Mouse (Mus musculus): Measurements from ENCODE around the gene Gpx2. TPM values are rescaled to one million over a fixed set of nuclear protein-coding genes. Genes with fewer than 3 reads are reported as not detected.

Gene Gpx2
- polyA plus RNA-seq, 1 experiment from 2014 or later = not detected

GRCm38 (mm10) chr12:76777845-76778244 lies 17.5 kb downstream of the Gpx2 start:
- DNase-seq (no peak), ATAC-seq (ENCODE audit: low read depth) (no peak)
- H3K27me3 ChIP-seq = no peaks in the 10 kb centered on the region

GRCm38 (mm10) chr12:76776898-76777297 lies 18.5 kb downstream of the Gpx2 start:
- Histone ChIP-seq H3K4me3 (replicated peaks) (no peak overlapping the region), H3K9ac (no peak overlapping the region), H3K9me3 (replicated peaks) (no peaks in the 10 kb centered on the region), H3K27ac (no peak overlapping the region), H3K4me1 (replicated peaks) (no peaks in the 10 kb centered on the region), H3K4me2 (no peak overlapping the region), H3K27me3 (no peaks in the 10 kb centered on the region), H3K36me3 (peaks cover 8% of the 10 kb centered on the region)
- ATAC-seq (ENCODE audit: low read depth) = no peak
- DNase-seq = no peak
- 49% methylated on average over 5 of the region's 5 CpGs for WGBS (ENCODE audit: insufficient replicate concordance)

More at GRCm38 (mm10) chr12:76777845-76778244, 17.5 kb downstream of the Gpx2 start:
- Histone ChIP-seq H3K4me3 (replicated peaks) (no peak overlapping the region), H3K4me1 (replicated peaks) (no peaks in the 10 kb centered on the region), H3K9me3 (replicated peaks) (no peaks in the 10 kb centered on the region), H3K9ac (no peak overlapping the region), H3K36me3 (peaks cover 8% of the 10 kb centered on the region), H3K4me2 (no peak overlapping the region), H3K27ac (no peak overlapping the region)

GRCm38 (mm10) chr12:76775132-76775531 lies 20.2 kb downstream of the Gpx2 start:
- 82% methylated on average over 4 of the region's 4 CpGs for WGBS (ENCODE audit: insufficient replicate concordance)
- Histone ChIP-seq H3K36me3 (peaks cover 8% of the 10 kb centered on the region), H3K4me3 (replicated peaks) (no peak overlapping the region), H3K9ac (no peak overlapping the region), H3K27me3 (no peaks in the 10 kb centered on the region), H3K4me2 (no peak overlapping the region), H3K9me3 (replicated peaks) (no peaks in the 10 kb centered on the region), H3K27ac (no peak overlapping the region), H3K4me1 (replicated peaks) (no peaks in the 10 kb centered on the region)
- ATAC-seq (ENCODE audit: low read depth) (no peak), DNase-seq (no peak)

- Histone ChIP-seq H3K4me1 (replicated peaks) (no peaks in the 10 kb centered on the region), H3K4me2 (no peak overlapping the region), H3K27me3 (no peaks in the 10 kb centered on the region), H3K27ac (no peak overlapping the region), H3K4me3 (replicated peaks) (no peak overlapping the region), H3K9me3 (replicated peaks) (no peaks in the 10 kb centered on the region), H3K36me3 (peaks cover 8% of the 10 kb centered on the region), H3K9ac (no peak overlapping the region)
- DNase-seq (no peak), ATAC-seq (ENCODE audit: low read depth) (no peak)
- 37% methylated on average over 3 of the region's 3 CpGs for WGBS (ENCODE audit: insufficient replicate concordance)
Observed at GRCm38 (mm10) chr12:76774652-76775051, 20.7 kb downstream of the Gpx2 start.

GRCm38 (mm10) chr12:76771540-76771939 lies 23.8 kb downstream of the Gpx2 start:
- Histone ChIP-seq H3K9me3 (replicated peaks) (no peaks in the 10 kb centered on the region), H3K27me3 (no peaks in the 10 kb centered on the region), H3K9ac (no peak overlapping the region), H3K27ac (no peak overlapping the region), H3K4me1 (replicated peaks) (peaks cover 6% of the 10 kb centered on the region), H3K36me3 (no peaks in the 10 kb centered on the region), H3K4me3 (replicated peaks) (no peak overlapping the region), H3K4me2 (no peak overlapping the region)
- WGBS (ENCODE audit: insufficient replicate concordance) = 73% methylated on average over 5 of the region's 5 CpGs
- ATAC-seq (ENCODE audit: low read depth) (no peak), DNase-seq (no peak)

GRCm38 (mm10) chr12:76770841-76771500 lies 24.4 kb downstream of the Gpx2 start:
- Histone ChIP-seq H3K27ac (no peak overlapping the region), H3K9me3 (replicated peaks) (no peaks in the 10 kb centered on the region), H3K4me1 (replicated peaks) (peaks cover 12% of the 10 kb centered on the region), H3K36me3 (no peaks in the 10 kb centered on the region), H3K27me3 (no peaks in the 10 kb centered on the region), H3K4me3 (replicated peaks) (no peak overlapping the region), H3K4me2 (no peak overlapping the region), H3K9ac (no peak overlapping the region)
- DNase-seq (no peak), ATAC-seq (ENCODE audit: low read depth) (no peak)
- 71% methylated on average over 5 of the region's 5 CpGs for WGBS (ENCODE audit: insufficient replicate concordance)

GRCm38 (mm10) chr12:76765901-76766630 lies 29.3 kb downstream of the Gpx2 start:
- WGBS (ENCODE audit: insufficient replicate concordance) = 26% methylated on average over 20 of the region's 20 CpGs
- DNase-seq (no peak), ATAC-seq (ENCODE audit: low read depth) (peak; percentile 16; the same call in 1 of the 2 replicates)

GRCm38 (mm10) chr12:76765354-76765851 lies 30.0 kb downstream of the Gpx2 start, which contains the start of the genes Churc1 and Fntb:
Churc1 (plus strand) TSS chr12:76765538.
Fntb (plus strand) TSS chr12:76765589.
- H3K27me3 ChIP-seq = no peaks in the 10 kb centered on the region
- DNase-seq = peak; percentile 95
- under 1% methylated on average over 31 of the region's 31 CpGs for WGBS (ENCODE audit: insufficient replicate concordance)
- H3K4me2 ChIP-seq = peak within 1 kb of the TSS; percentile 85
- peaks cover 21% of the 10 kb centered on the region for H3K4me1 ChIP-seq (replicated peaks)
- peak within 1 kb of the TSS; percentile 81 for H3K9ac ChIP-seq
- peak; percentile 97 for ATAC-seq (ENCODE audit: low read depth)
- peak within 1 kb of the TSS; percentile 79 for H3K27ac ChIP-seq
- peak within 1 kb of the TSS; percentile 72 for H3K4me3 ChIP-seq (replicated peaks)
- H3K9me3 ChIP-seq (replicated peaks) = no peaks in the 10 kb centered on the region
- no peaks in the 10 kb centered on the region for H3K36me3 ChIP-seq

More at GRCm38 (mm10) chr12:76765901-76766630, 29.3 kb downstream of the Gpx2 start:
- Histone ChIP-seq H3K27ac (peak overlapping the region; percentile 79), H3K9me3 (replicated peaks) (no peaks in the 10 kb centered on the region), H3K4me1 (replicated peaks) (peaks cover 21% of the 10 kb centered on the region), H3K36me3 (no peaks in the 10 kb centered on the region), H3K9ac (peak overlapping the region; percentile 81), H3K27me3 (no peaks in the 10 kb centered on the region), H3K4me3 (replicated peaks) (peak overlapping the region; percentile 72), H3K4me2 (peak overlapping the region; percentile 85)

- Histone ChIP-seq H3K36me3 (no peaks in the 10 kb centered on the region), H3K27ac (no peak overlapping the region), H3K4me2 (no peak overlapping the region), H3K9me3 (replicated peaks) (0 out of 2 replicates have a peak, but pooled peaks cover 4% of the 10 kb centered on the region), H3K4me3 (replicated peaks) (no peak overlapping the region), H3K9ac (no peak overlapping the region), H3K27me3 (peaks cover 6% of the 10 kb centered on the region; the same call in 1 of the 2 replicates), H3K4me1 (replicated peaks) (no peaks in the 10 kb centered on the region)
- peak; percentile 23 for DNase-seq
- ATAC-seq (ENCODE audit: low read depth) = no peak
- 37% methylated on average over 14 of the region's 14 CpGs for WGBS (ENCODE audit: insufficient replicate concordance)
Observed at GRCm38 (mm10) chr12:76752652-76753318, 42.6 kb downstream of the Gpx2 start.

- Histone ChIP-seq H3K36me3 (no peaks in the 10 kb centered on the region), H3K9me3 (replicated peaks) (0 out of 2 replicates have a peak, but pooled peaks cover 4% of the 10 kb centered on the region), H3K4me1 (replicated peaks) (no peaks in the 10 kb centered on the region), H3K4me3 (replicated peaks) (no peak overlapping the region), H3K27me3 (peaks cover 6% of the 10 kb centered on the region; the same call in 1 of the 2 replicates), H3K27ac (no peak overlapping the region), H3K9ac (no peak overlapping the region), H3K4me2 (no peak overlapping the region)
- DNase-seq = no peak
- 74% methylated on average over 16 of the region's 16 CpGs for WGBS (ENCODE audit: insufficient replicate concordance)
- ATAC-seq (ENCODE audit: low read depth) = no peak
Observed at GRCm38 (mm10) chr12:76750866-76751459, 44.4 kb downstream of the Gpx2 start.
